Mouse (Mus musculus) kidney, adult 2 months (tissue): Measurements from ENCODE around the gene Ica1.

Experiments
- CTCF ChIP-seq: fragments of 200-500 bp; conservative IDR thresholded peaks from 2 replicates; pipeline ENCODE4 v1.5.1; 2011; ENCODE audit warnings: low read depth, mild to moderate bottlenecking, control low read depth, low read length, moderate library complexity, mixed read lengths; ENCODE audit not compliant: insufficient read depth, insufficient read length
- POLR2A ChIP-seq: fragments of 200-500 bp; IDR thresholded peaks from one replicate; pipeline ENCODE4 v1.6.1; 2011; ENCODE audit warnings: low read depth, low read length, control low read depth

GRCm38 (mm10) chr6:8660076-8660475, 118.2 kb downstream of the Ica1 start:
- TF ChIP-seq CTCF (no peak), POLR2A (no peak)
